Mouse (Mus musculus) splenic B cell, adult 2 months (primary cell): ENCODE measurements around the gene Inhba.

ENCODE experiments used
- DNase-seq: peaks from one replicate; pipeline ENCODE4 v3.0.0-alpha.2; 2011; ENCODE audit warnings: low read depth, low spot score
- H3K27me3 ChIP-seq: 2 replicates; pipeline ENCODE4 v1.6.1; 2012; ENCODE audit warnings: mild to moderate bottlenecking, low read length, moderate library complexity, mixed read lengths; ENCODE audit not compliant: control insufficient read depth, poor library complexity, insufficient read depth, severe bottlenecking
- H3K36me3 ChIP-seq: 2 replicates; pipeline ENCODE4 v1.6.1; 2012; ENCODE audit warnings: mild to moderate bottlenecking, low read length, moderate library complexity, mixed read lengths; ENCODE audit not compliant: control insufficient read depth, poor library complexity, insufficient read depth, severe bottlenecking

The Inhba gene

DNA sequence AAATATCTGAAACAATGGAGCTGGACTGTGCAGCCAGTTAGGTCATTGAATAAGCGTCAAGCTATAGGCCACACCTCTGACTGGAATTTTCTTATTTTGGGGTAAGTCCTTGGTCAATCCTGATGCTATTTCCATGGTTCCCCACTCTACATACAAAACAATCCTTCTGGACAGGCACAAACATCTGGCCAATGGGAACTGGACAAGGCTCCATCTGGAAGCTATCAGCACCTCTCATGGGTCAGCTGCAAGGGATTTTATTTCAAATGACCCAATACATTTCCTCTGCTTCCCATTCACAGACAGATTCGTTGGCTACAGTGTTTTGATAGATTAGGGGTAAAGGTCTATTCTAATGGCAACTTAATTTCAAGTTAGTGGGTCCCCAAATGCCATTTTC lies 68.6 kb downstream of the Inhba start:
- Histone ChIP-seq H3K27me3 (no peaks in the 10 kb centered on the region), H3K36me3 (no peaks in the 10 kb centered on the region)
- DNase-seq, result no peak
